Mouse (Mus musculus): Measurements from ENCODE around the gene Sav1. TPM values are rescaled to one million over a fixed set of nuclear protein-coding genes. Genes with fewer than 3 reads are reported as not detected.

The Sav1 gene
- total and polyA plus RNA-seq, 3 experiments, result 17.8 to 96.2 (median 47.8) TPM

- TF ChIP-seq POLR2A (IDR thresholded peaks at IDR 0.05; ENCODE audit: control insufficient read depth in 1 of 2, insufficient read depth in 1 of 2, low read depth in 1 of 2, low read length in 2 of 2, poor library complexity in 1 of 2) (no peak), MYC (IDR thresholded peaks at IDR 0.05; ENCODE audit: low read depth, low read length) (no peak), CHD2 (IDR thresholded peaks at IDR 0.05; ENCODE audit: low read length) (no peak), MXI1 (IDR thresholded peaks at IDR 0.05; ENCODE audit: low read depth, low read length) (no peak), EP300 (IDR thresholded peaks at IDR 0.05; ENCODE audit: low read depth in 1 of 2, low read length in 2 of 2) (no peak), ZNF384 (IDR thresholded peaks at IDR 0.05; ENCODE audit: low read depth, low read length) (no peak), KAT2A (conservative IDR thresholded peaks at IDR 0.05; ENCODE audit: low read depth, low read length) (no peak), MAZ (IDR thresholded peaks at IDR 0.05; ENCODE audit: low read depth, low read length) (no peak), GABPA (IDR thresholded peaks at IDR 0.05; ENCODE audit: low read depth, low read length) (no peak), MEF2A (IDR thresholded peaks at IDR 0.05; ENCODE audit: extremely low read depth, insufficient replicate concordance, low read depth, low read length, poor library complexity, severe bottlenecking) (no peak), USF1 (IDR thresholded peaks at IDR 0.05; ENCODE audit: low read depth, low read length) (no peak), MAX (IDR thresholded peaks at IDR 0.05; ENCODE audit: low read length) (no peak), ZMIZ1 (IDR thresholded peaks at IDR 0.05; ENCODE audit: low read depth, low read length) (no peak)
- peak; percentile 16 for DNase-seq (ENCODE audit: low read depth, low spot score)
- H3K4me1 ChIP-seq (ENCODE audit: control insufficient read depth in 1 of 2, insufficient read depth in 2 of 2, low read length in 2 of 2), result peaks cover 3 to 4% of the 10 kb centered on the region in 2 experiments; a peak in 1 of 4 replicates
- no peak overlapping the region for H3K27ac ChIP-seq (ENCODE audit: control insufficient read depth, low read depth, low read length)
- no peaks in the 10 kb centered on the region for H3K9me3 ChIP-seq (replicated peaks; ENCODE audit: insufficient read depth, low read length)
- H3K27me3 ChIP-seq (ENCODE audit: control insufficient read depth in 1 of 2, insufficient read depth in 2 of 2, low read length in 2 of 2), result no peaks in the 10 kb centered on the region
- no peaks in the 10 kb centered on the region for H3K79me2 ChIP-seq (ENCODE audit: control insufficient read depth, insufficient read depth, low read length, poor library complexity)
- H3K36me3 ChIP-seq (ENCODE audit: control insufficient read depth in 1 of 2, insufficient read depth in 2 of 2, low read length in 2 of 2), result peaks cover 0 to 3% of the 10 kb centered on the region in 2 experiments; a peak in 2 of 4 replicates
- no peak overlapping the region for H3K4me3 ChIP-seq (ENCODE audit: control insufficient read depth in 1 of 2, insufficient read depth in 1 of 2, low read depth in 2 of 2, low read length in 2 of 2)
- no peak overlapping the region for H3K9ac ChIP-seq (ENCODE audit: control insufficient read depth, low read depth, low read length, poor library complexity, severe bottlenecking)
Observed at GRCm38 (mm10) chr12:69937731-69938130, 49.1 kb downstream of the Sav1 start.

- Histone ChIP-seq H3K79me2 (ENCODE audit: control insufficient read depth, insufficient read depth, low read length, poor library complexity) (no peaks in the 10 kb centered on the region), H3K4me1 (ENCODE audit: control insufficient read depth in 1 of 2, insufficient read depth in 2 of 2, low read length in 2 of 2) (peaks cover 0 to 4% of the 10 kb centered on the region in 2 experiments; a peak in 3 of 4 replicates), H3K27ac (ENCODE audit: control insufficient read depth, low read depth, low read length) (no peak overlapping the region), H3K27me3 (ENCODE audit: control insufficient read depth in 1 of 2, insufficient read depth in 2 of 2, low read length in 2 of 2) (no peaks in the 10 kb centered on the region), H3K9me3 (replicated peaks; ENCODE audit: insufficient read depth, low read length) (no peaks in the 10 kb centered on the region), H3K4me3 (ENCODE audit: control insufficient read depth in 1 of 2, insufficient read depth in 1 of 2, low read depth in 2 of 2, low read length in 2 of 2) (peak overlapping the region in 1 of 2 experiments; percentile 31; a peak in 1 of 4 replicates), H3K9ac (ENCODE audit: control insufficient read depth, low read depth, low read length, poor library complexity, severe bottlenecking) (no peak overlapping the region), H3K36me3 (ENCODE audit: control insufficient read depth in 1 of 2, insufficient read depth in 2 of 2, low read length in 2 of 2) (peaks cover 0 to 7% of the 10 kb centered on the region in 2 experiments; a peak in 2 of 4 replicates)
- TF ChIP-seq USF1 (IDR thresholded peaks at IDR 0.05; ENCODE audit: low read depth, low read length), result peak; percentile 88
- TF ChIP-seq USF2 (IDR thresholded peaks at IDR 0.05; ENCODE audit: borderline replicate concordance in 1 of 2, insufficient read depth in 1 of 2, low read depth in 1 of 2, low read length in 2 of 2), result peak in 1 of 2 experiments; percentile 48; a peak in 1 of 4 replicates
- no peak for TF ChIP-seq RAD21 (IDR thresholded peaks at IDR 0.05; ENCODE audit: low read depth, low read length)
- 0 out of 2 replicates have a peak, but pooled peaks have one; percentile 10 for TF ChIP-seq GATA1 (IDR thresholded peaks at IDR 0.05; ENCODE audit: low read depth, low read length)
- DNase-seq (ENCODE audit: low read depth, low spot score), result peak; percentile 25
Observed at GRCm38 (mm10) chr12:69926716-69927115, 60.1 kb downstream of the Sav1 start.
